ENCODE assay signal across 12 mouse cellular contexts in genomic region chr11:50233993-50234392, GRCm38 (mm10). TPM values are rescaled to one million over a fixed set of nuclear protein-coding genes. Genes with fewer than 3 reads are reported as not detected.
DNase-seq lines count a peak whose midpoint lies in the region; TF ChIP-seq lines count a peak whose summit lies in the region.
"Had no signal": no experiment of that assay in that cellular context is flagged by ENCODE, and none has a peak within 500 bp of the region (broad histone marks: within the 10 kb centered on the region; RNA-seq: fewer than 3 reads in every experiment).

No protein-coding gene starts in this region.

- peak; percentile 49 for DNase-seq in adrenal gland, postnatal 14 days
- no peak for DNase-seq in adrenal gland, adult 18-20 months (ENCODE audit: low spot score in 2 of 2)
- DNase-seq in kidney, postnatal 10 days: peak; percentile 34
- no peak for DNase-seq in kidney, adult 8-10 months
- DNase-seq in frontal cortex, postnatal 14 days (ENCODE audit: low spot score in 2 of 2): no peak
- DNase-seq in cerebellum, adult 11-12 months: no peak
- DNase-seq: kidney, postnatal 25 days; lung, embryonic 14.5 days had no signal

- no peak for TF ChIP-seq EP300 in ES-Bruce4 (IDR thresholded peaks at IDR 0.05; ENCODE audit: insufficient read depth, low read depth, low read length)

- WGBS in olfactory bulb, adult 2 months: 82% methylated on average over 11 of the region's 11 CpGs

- no peaks in the 10 kb centered on the region for H3K36me3 ChIP-seq in ES-Bruce4 (ENCODE audit: control insufficient read depth, insufficient read depth, low read length, poor library complexity, severe bottlenecking)

- TF ChIP-seq POLR2A in ES-Bruce4 (IDR thresholded peaks at IDR 0.05; ENCODE audit: insufficient read depth, low read length): no peak
- no peak for TF ChIP-seq POLR2A in olfactory bulb, adult 2 months (IDR thresholded peaks at IDR 0.05; ENCODE audit: insufficient read depth, low read depth, low read length)

- no peak overlapping the region for H3K4me3 ChIP-seq in ES-Bruce4 (ENCODE audit: low read depth, low read length)
- H3K4me3 ChIP-seq in olfactory bulb, adult 2 months (ENCODE audit: insufficient read depth, low read depth, low read length): no peak overlapping the region
- H3K4me3 ChIP-seq: embryonic facial prominence, embryonic 15.5 days; midbrain, embryonic 12.5 days had no signal

- no peak overlapping the region for H3K27ac ChIP-seq in ES-Bruce4 (ENCODE audit: insufficient read depth, low read length)
- no peak overlapping the region for H3K27ac ChIP-seq in olfactory bulb, adult 2 months (ENCODE audit: insufficient read depth, low read depth, low read length)
- H3K27ac ChIP-seq: embryonic facial prominence, embryonic 15.5 days; midbrain, embryonic 12.5 days had no signal

- TF ChIP-seq CTCF in ES-Bruce4 (IDR thresholded peaks at IDR 0.05; ENCODE audit: low read depth, low read length): peak; percentile 58
- TF ChIP-seq CTCF in olfactory bulb, adult 2 months (IDR thresholded peaks at IDR 0.05; ENCODE audit: insufficient read depth, low read depth, low read length): 0 out of 2 replicates have a peak, but pooled peaks have one; percentile 19

- peaks cover 8% of the 10 kb centered on the region for H3K4me1 ChIP-seq in ES-Bruce4 (ENCODE audit: control insufficient read depth, insufficient read depth, low read length)
- peaks cover 21% of the 10 kb centered on the region for H3K4me1 ChIP-seq in olfactory bulb, adult 2 months (ENCODE audit: control insufficient read depth, insufficient read depth, low read length)

- no peaks in the 10 kb centered on the region for H3K9me3 ChIP-seq in ES-Bruce4 (replicated peaks; ENCODE audit: control insufficient read depth, insufficient read depth, low read length, poor library complexity, severe bottlenecking)
- H3K9me3 ChIP-seq: embryonic facial prominence, embryonic 15.5 days; midbrain, embryonic 12.5 days had no signal

- H3K9ac ChIP-seq in ES-Bruce4 (ENCODE audit: low read depth, poor library complexity, severe bottlenecking): no peak overlapping the region
- H3K9ac ChIP-seq: embryonic facial prominence, embryonic 15.5 days; lung, embryonic 14.5 days; midbrain, embryonic 12.5 days had no signal

- no peaks in the 10 kb centered on the region for H3K27me3 ChIP-seq in ES-Bruce4 (ENCODE audit: control insufficient read depth, insufficient read depth, low read length, poor library complexity, severe bottlenecking)

RNA-seq across cellular contexts. Expression of gene Ltc4s, which starts 4.4 kb away (rescaled TPM):
- 10.4 and 11.3 TPM in 2 replicates for total RNA-seq in adrenal gland, postnatal 14 days (2021)
- 10 to 100 TPM; 15.2 to 46.9 TPM for total RNA-seq in adrenal gland, adult 18-20 months (2021)
- 2.7 and 3.1 TPM in 2 replicates for polyA plus RNA-seq in ES-Bruce4 (2011; ENCODE audit: insufficient read depth, insufficient read length, low read depth, missing spikeins)
- not detected in 2 replicates for polyA plus RNA-seq in olfactory bulb, adult 2 months (2012; ENCODE audit: insufficient read depth, insufficient read length, low replicate concordance, missing spikeins)

RNA-seq across cellular contexts. Expression of gene Mgat4b, which starts 23.3 kb away (rescaled TPM):
- total RNA-seq in adrenal gland, postnatal 14 days (2021): 103 and 113 TPM in 2 replicates
- total RNA-seq in adrenal gland, adult 18-20 months (2021): 100 to 1,000 TPM in 1 of 2 experiments, 10 to 100 TPM in 1; 89.3 to 110 TPM
- polyA plus RNA-seq in ES-Bruce4 (2011; ENCODE audit: insufficient read depth, insufficient read length, low read depth, missing spikeins): 30.8 and 37.0 TPM in 2 replicates
- not detected in 2 replicates for polyA plus RNA-seq in olfactory bulb, adult 2 months (2012; ENCODE audit: insufficient read depth, insufficient read length, low replicate concordance, missing spikeins)

RNA-seq across cellular contexts. Expression of gene Sqstm1, which starts 23.4 kb away (rescaled TPM):
- 356 and 366 TPM in 2 replicates for total RNA-seq in adrenal gland, postnatal 14 days (2021)
- total RNA-seq in adrenal gland, adult 18-20 months (2021): 100 to 1,000 TPM; 715 to 956 TPM
- 208 and 259 TPM in 2 replicates for polyA plus RNA-seq in ES-Bruce4 (2011; ENCODE audit: insufficient read depth, insufficient read length, low read depth, missing spikeins)
- polyA plus RNA-seq in olfactory bulb, adult 2 months (2012; ENCODE audit: insufficient read depth, insufficient read length, low replicate concordance, missing spikeins): 578 TPM in 1 of 2 replicates, not detected in the other

RNA-seq across cellular contexts. Expression of gene Maml1, which starts 58.1 kb away (rescaled TPM):
- total RNA-seq in adrenal gland, postnatal 14 days (2021): 24.0 and 25.1 TPM in 2 replicates
- 10 to 100 TPM; 18.0 to 23.1 TPM for total RNA-seq in adrenal gland, adult 18-20 months (2021)
- 13.7 and 14.1 TPM in 2 replicates for polyA plus RNA-seq in ES-Bruce4 (2011; ENCODE audit: insufficient read depth, insufficient read length, low read depth, missing spikeins)
- not detected in 2 replicates for polyA plus RNA-seq in olfactory bulb, adult 2 months (2012; ENCODE audit: insufficient read depth, insufficient read length, low replicate concordance, missing spikeins)

RNA-seq across cellular contexts. Expression of gene Mrnip, which starts 59.7 kb away (rescaled TPM):
- total RNA-seq in adrenal gland, postnatal 14 days (2021): 12.9 and 13.6 TPM in 2 replicates
- total RNA-seq in adrenal gland, adult 18-20 months (2021): 1 to 10 TPM; 4.4 to 5.3 TPM
- 11.0 and 12.8 TPM in 2 replicates for polyA plus RNA-seq in ES-Bruce4 (2011; ENCODE audit: insufficient read depth, insufficient read length, low read depth, missing spikeins)
- polyA plus RNA-seq in olfactory bulb, adult 2 months (2012; ENCODE audit: insufficient read depth, insufficient read length, low replicate concordance, missing spikeins): not detected in 2 replicates

Comparison
In these comparisons a context has a peak if more than half of its experiments do, and no peak if none do; other contexts are left out.
1. DNase-seq: peak in adrenal gland, postnatal 14 days (single experiment) and kidney, postnatal 10 days (single experiment); none in adrenal gland, adult 18-20 months (0 of 2), kidney, adult 8-10 months (0 of 2), frontal cortex, postnatal 14 days (0 of 2) and cerebellum, adult 11-12 months (single experiment).